ENCODE assay signal across 7 mouse cellular contexts in the genomic region with DNA sequence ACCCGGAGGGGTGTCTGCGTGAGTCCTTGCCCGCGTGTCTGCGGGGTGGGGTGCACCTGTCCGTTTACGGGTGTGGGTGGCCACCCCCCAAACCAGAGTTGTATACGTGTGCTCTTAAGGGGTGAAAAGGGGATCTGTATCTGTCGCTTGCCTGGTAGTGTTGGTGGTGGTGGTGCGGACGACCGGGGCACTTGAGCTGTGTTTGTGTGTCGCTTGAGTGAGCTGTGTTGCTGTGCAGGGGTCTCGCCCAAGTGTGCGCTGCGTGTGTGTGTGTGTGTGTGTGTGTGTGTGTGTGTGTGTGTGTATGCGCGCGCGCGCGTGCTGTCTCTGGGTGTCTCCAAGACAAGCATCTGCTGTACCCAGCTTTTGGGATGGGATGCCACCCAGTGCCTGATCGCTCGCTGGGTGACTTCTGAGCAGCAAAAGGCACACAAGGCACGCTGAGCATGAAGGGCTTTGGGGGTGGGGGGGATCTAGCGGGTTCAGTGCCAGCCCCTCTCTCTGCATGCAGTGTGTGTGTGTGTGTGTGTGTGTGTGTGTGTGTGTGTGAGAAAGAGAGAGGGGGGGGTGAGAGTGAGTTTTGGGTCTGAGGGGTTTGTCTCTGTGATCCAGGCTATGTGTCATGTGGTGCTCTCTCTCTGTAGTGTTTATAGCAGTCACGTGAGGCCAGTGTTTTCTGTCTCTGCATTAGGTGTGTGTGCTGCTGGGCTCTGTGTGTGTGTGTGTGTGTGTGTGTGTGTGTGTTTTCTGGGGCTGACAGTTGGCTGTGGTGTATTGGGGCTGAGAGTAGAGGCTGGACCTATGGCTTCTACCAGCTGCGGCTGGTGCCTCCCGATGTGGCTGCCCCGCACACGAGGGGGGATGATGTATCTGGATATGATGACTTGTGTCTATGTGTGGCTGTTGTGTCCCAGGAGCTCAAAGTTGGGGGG. TPM values are rescaled to one million over a fixed set of nuclear protein-coding genes. Genes with fewer than 3 reads are reported as not detected.
A peak's percentile ranks its signal among the peaks of the same experiment; 100 is the strongest.
DNase-seq lines count a peak whose midpoint lies in the region; ATAC-seq and TF ChIP-seq lines count a peak whose summit lies in the region.

No protein-coding gene starts in this region.

- H3K4me1 ChIP-seq in ES-Bruce4 (ENCODE audit: control insufficient read depth, insufficient read depth, low read length): no peaks in the 10 kb centered on the region
- peaks cover 55% of the 10 kb centered on the region for H3K4me1 ChIP-seq in embryonic facial prominence, embryonic 13.5 days
- H3K4me1 ChIP-seq in hindbrain, embryonic 10.5 days (replicated peaks): peaks cover 65% of the 10 kb centered on the region

- no peak overlapping the region for H3K27ac ChIP-seq in ES-Bruce4 (ENCODE audit: insufficient read depth, low read length)
- no peak overlapping the region for H3K27ac ChIP-seq in embryonic facial prominence, embryonic 13.5 days
- H3K27ac ChIP-seq in hindbrain, embryonic 10.5 days: peak overlapping the region; percentile 100

- H3K36me3 ChIP-seq in ES-Bruce4 (ENCODE audit: control insufficient read depth, insufficient read depth, low read length, poor library complexity, severe bottlenecking): peaks cover 10% of the 10 kb centered on the region; the same call in 1 of the 2 replicates
- H3K36me3 ChIP-seq in embryonic facial prominence, embryonic 13.5 days: no peaks in the 10 kb centered on the region
- no peaks in the 10 kb centered on the region for H3K36me3 ChIP-seq in hindbrain, embryonic 10.5 days

- H3K9me3 ChIP-seq in ES-Bruce4 (replicated peaks; ENCODE audit: control insufficient read depth, insufficient read depth, low read length, poor library complexity, severe bottlenecking): no peaks in the 10 kb centered on the region
- H3K9me3 ChIP-seq in embryonic facial prominence, embryonic 13.5 days: no peaks in the 10 kb centered on the region
- no peaks in the 10 kb centered on the region for H3K9me3 ChIP-seq in hindbrain, embryonic 10.5 days

- no peak for ATAC-seq in embryonic facial prominence, embryonic 13.5 days (ENCODE audit: insufficient number of reproducible peaks, insufficient read depth, low FRiP score, low TSS enrichment, low read depth)

- H3K9ac ChIP-seq in ES-Bruce4 (ENCODE audit: low read depth, poor library complexity, severe bottlenecking): peak overlapping the region; percentile 84
- peak overlapping the region; percentile 80 for H3K9ac ChIP-seq in embryonic facial prominence, embryonic 13.5 days

- peak; percentile 61 for DNase-seq in adrenal gland, postnatal 10 days
- peak; percentile 46 for DNase-seq in hindbrain, embryonic 10.5 days (ENCODE audit: low spot score)
- peak; percentile 65 to 73 for DNase-seq in layer of hippocampus, postnatal 10 days (ENCODE audit: low spot score in 2 of 2)
- peak; percentile 57 for DNase-seq in lung, postnatal 10 days
- DNase-seq in right cerebral cortex, postnatal 25 days: peak; percentile 53

- no peaks in the 10 kb centered on the region for H3K27me3 ChIP-seq in ES-Bruce4 (ENCODE audit: control insufficient read depth, insufficient read depth, low read length, poor library complexity, severe bottlenecking)
- peaks cover 35% of the 10 kb centered on the region for H3K27me3 ChIP-seq in embryonic facial prominence, embryonic 13.5 days
- no peaks in the 10 kb centered on the region for H3K27me3 ChIP-seq in hindbrain, embryonic 10.5 days (ENCODE audit: insufficient read depth, poor library complexity, severe bottlenecking)

- peak overlapping the region; percentile 99 for H3K4me3 ChIP-seq in ES-Bruce4 (ENCODE audit: low read depth, low read length)
- H3K4me3 ChIP-seq in embryonic facial prominence, embryonic 13.5 days: peak overlapping the region; percentile 68
- peak overlapping the region; percentile 95 for H3K4me3 ChIP-seq in hindbrain, embryonic 10.5 days

- H3K4me2 ChIP-seq in embryonic facial prominence, embryonic 13.5 days: peak overlapping the region; percentile 99

- WGBS in embryonic facial prominence, embryonic 13.5 days: under 1% methylated on average over 31 of the region's 31 CpGs
- under 1% methylated on average over 31 of the region's 31 CpGs for WGBS in hindbrain, embryonic 10.5 days

- TF ChIP-seq EP300 in ES-Bruce4 (IDR thresholded peaks at IDR 0.05; ENCODE audit: insufficient read depth, low read depth, low read length): no peak

- TF ChIP-seq POLR2A in ES-Bruce4 (IDR thresholded peaks at IDR 0.05; ENCODE audit: insufficient read depth, low read length): no peak

- TF ChIP-seq CTCF in ES-Bruce4 (IDR thresholded peaks at IDR 0.05; ENCODE audit: low read depth, low read length): no peak

RNA-seq across cellular contexts. Expression of a gene that starts 2.6 kb away (rescaled TPM):
- polyA plus RNA-seq in ES-Bruce4 (2011; ENCODE audit: insufficient read depth, insufficient read length, low read depth, missing spikeins): 38.5 and 38.7 TPM in 2 replicates
- total RNA-seq in adrenal gland, postnatal 10 days (2021): 10 to 100 TPM in 1 of 2 experiments, 1 to 10 TPM in 1; 7.9 to 13.9 TPM
- polyA plus RNA-seq in embryonic facial prominence, embryonic 13.5 days (2015; fragmentation: Nextera tagmentation; extraction: Ambion mirVana): 4.8 and 5.2 TPM in 2 replicates
- polyA plus RNA-seq in hindbrain, embryonic 10.5 days (2016; fragmentation: Nextera tagmentation; extraction: Ambion mirVana): 17.6 and 19.1 TPM in 2 replicates
- 10 to 100 TPM; 28.0 to 30.0 TPM for total RNA-seq in layer of hippocampus, postnatal 10 days (2021)

RNA-seq across cellular contexts. Expression of a gene that starts 24.2 kb away (rescaled TPM):
- polyA plus RNA-seq in ES-Bruce4 (2011; ENCODE audit: insufficient read depth, insufficient read length, low read depth, missing spikeins): 86.6 and 104 TPM in 2 replicates
- 10 to 100 TPM; 54.7 to 67.5 TPM for total RNA-seq in adrenal gland, postnatal 10 days (2021)
- 31.0 and 32.9 TPM in 2 replicates for polyA plus RNA-seq in embryonic facial prominence, embryonic 13.5 days (2015; fragmentation: Nextera tagmentation; extraction: Ambion mirVana)
- polyA plus RNA-seq in hindbrain, embryonic 10.5 days (2016; fragmentation: Nextera tagmentation; extraction: Ambion mirVana): 32.2 and 37.4 TPM in 2 replicates
- total RNA-seq in layer of hippocampus, postnatal 10 days (2021): 10 to 100 TPM; 81.4 to 98.8 TPM

RNA-seq across cellular contexts. Expression of a gene that starts 37.4 kb away (rescaled TPM):
- 3.3 and 4.6 TPM in 2 replicates for polyA plus RNA-seq in ES-Bruce4 (2011; ENCODE audit: insufficient read depth, insufficient read length, low read depth, missing spikeins)
- total RNA-seq in adrenal gland, postnatal 10 days (2021): 10 to 100 TPM; 20.4 to 24.2 TPM
- 23.9 and 24.3 TPM in 2 replicates for polyA plus RNA-seq in embryonic facial prominence, embryonic 13.5 days (2015; fragmentation: Nextera tagmentation; extraction: Ambion mirVana)
- 7.7 and 13.0 TPM in 2 replicates for polyA plus RNA-seq in hindbrain, embryonic 10.5 days (2016; fragmentation: Nextera tagmentation; extraction: Ambion mirVana)
- 10 to 100 TPM; 35.4 to 35.8 TPM for total RNA-seq in layer of hippocampus, postnatal 10 days (2021)

RNA-seq across cellular contexts. Expression of a gene that starts 51.4 kb away (rescaled TPM):
- polyA plus RNA-seq in ES-Bruce4 (2011; ENCODE audit: insufficient read depth, insufficient read length, low read depth, missing spikeins): not detected in 2 replicates
- total RNA-seq in adrenal gland, postnatal 10 days (2021): 1 to 10 TPM; 2.7 to 3.9 TPM
- 1.4 and 1.5 TPM in 2 replicates for polyA plus RNA-seq in embryonic facial prominence, embryonic 13.5 days (2015; fragmentation: Nextera tagmentation; extraction: Ambion mirVana)
- 0.96 and 0.97 TPM in 2 replicates for polyA plus RNA-seq in hindbrain, embryonic 10.5 days (2016; fragmentation: Nextera tagmentation; extraction: Ambion mirVana)
- 1 to 10 TPM; 1.1 to 1.3 TPM for total RNA-seq in layer of hippocampus, postnatal 10 days (2021)
